Mouse (Mus musculus): ENCODE data around the gene Mblac2. TPM values are rescaled to one million over a fixed set of nuclear protein-coding genes. Genes with fewer than 3 reads are reported as not detected.

Mblac2 gene
- polyA plus RNA-seq, 1 experiment: 23.3 TPM

GRCm38 (mm10) chr13:81801121-81801520 lies 90.0 kb downstream of the Mblac2 start:
- no peak for DNase-seq (ENCODE audit: extremely low spot score in 1 of 2, low spot score in 1 of 2)

Other genes starting within 250 kb of the Mblac2 start
- gene Adgrv1, start 78.2 kb upstream of the Mblac2 start, polyA plus RNA-seq (2012; rRNA removed): 1.7 and 2.0 TPM in 2 replicates
- gene Lysmd3, start 53.7 kb upstream of the Mblac2 start, polyA plus RNA-seq (2012; rRNA removed): 7.2 and 9.4 TPM in 2 replicates
- gene Polr3g, start 328 bp upstream of the Mblac2 start, polyA plus RNA-seq (2012; rRNA removed): 5.6 and 5.7 TPM in 2 replicates
- gene Cetn3, start 71.7 kb downstream of the Mblac2 start, polyA plus RNA-seq (2012; rRNA removed): 189 and 220 TPM in 2 replicates